Mouse (Mus musculus): ENCODE measurements around the gene Smarcd3.

- no peak for TF ChIP-seq MEF2A (IDR thresholded peaks at IDR 0.05; ENCODE audit: extremely low read depth, insufficient replicate concordance, low read depth, low read length, poor library complexity, severe bottlenecking)
- TF ChIP-seq NRF1 (IDR thresholded peaks at IDR 0.05; ENCODE audit: insufficient read depth, low read depth, low read length, poor library complexity, severe bottlenecking) = no peak
- TF ChIP-seq RCOR1 (IDR thresholded peaks at IDR 0.05; ENCODE audit: low read depth, low read length) = no peak
- TF ChIP-seq E2F4 (IDR thresholded peaks at IDR 0.05; ENCODE audit: borderline replicate concordance, low read depth, low read length) = no peak
- no peak; the same call in 1 of the 2 replicates for TF ChIP-seq POLR2AphosphoS2 (IDR thresholded peaks at IDR 0.05; ENCODE audit: low read length)
- TF ChIP-seq ZKSCAN1 (IDR thresholded peaks at IDR 0.05; ENCODE audit: low read depth, low read length) = no peak
- TF ChIP-seq KAT2A (conservative IDR thresholded peaks at IDR 0.05; ENCODE audit: low read depth, low read length) = no peak
- no peak for TF ChIP-seq GABPA (IDR thresholded peaks at IDR 0.05; ENCODE audit: low read depth, low read length)
- TF ChIP-seq RAD21 (IDR thresholded peaks at IDR 0.05; ENCODE audit: low read depth, low read length) = no peak
- no peak for TF ChIP-seq POLR2A (IDR thresholded peaks at IDR 0.05; ENCODE audit: control insufficient read depth in 1 of 2, insufficient read depth in 1 of 2, low read depth in 1 of 2, low read length in 2 of 2, poor library complexity in 1 of 2)
- no peak for TF ChIP-seq USF2 (IDR thresholded peaks at IDR 0.05; ENCODE audit: borderline replicate concordance in 1 of 2, insufficient read depth in 1 of 2, low read depth in 1 of 2, low read length in 2 of 2)
Measured at GRCm38 (mm10) chr5:24591796-24592470, 32.3 kb downstream of the Smarcd3 start.

All from MEL (cell line).